Mouse (Mus musculus): Measurements from ENCODE around the gene Cox8a. TPM values are rescaled to one million over a fixed set of nuclear protein-coding genes. Genes with fewer than 3 reads are reported as not detected.

Cox8a gene
- total and polyA plus RNA-seq, 3 experiments: 745 to 1,213 TPM; not detected in 1

- H3K9ac ChIP-seq (ENCODE audit: control insufficient read depth, low read depth, low read length, poor library complexity, severe bottlenecking): no peak overlapping the region
- H3K9me3 ChIP-seq (replicated peaks; ENCODE audit: insufficient read depth, low read length): no peaks in the 10 kb centered on the region
- peaks cover 0 to 7% of the 10 kb centered on the region in 2 experiments; a peak in 2 of 4 replicates for H3K4me1 ChIP-seq (ENCODE audit: control insufficient read depth in 1 of 2, insufficient read depth in 2 of 2, low read length in 2 of 2)
- H3K27me3 ChIP-seq (ENCODE audit: control insufficient read depth in 1 of 2, insufficient read depth in 2 of 2, low read length in 2 of 2): no peaks in the 10 kb centered on the region
- H3K36me3 ChIP-seq (ENCODE audit: control insufficient read depth in 1 of 2, insufficient read depth in 2 of 2, low read length in 2 of 2): peaks cover 6 to 15% of the 10 kb centered on the region in 2 experiments
- H3K27ac ChIP-seq (ENCODE audit: control insufficient read depth, low read depth, low read length): no peak overlapping the region
- H3K4me3 ChIP-seq (ENCODE audit: control insufficient read depth in 1 of 2, insufficient read depth in 1 of 2, low read depth in 2 of 2, low read length in 2 of 2): no peak overlapping the region
- peaks cover 31% of the 10 kb centered on the region for H3K79me2 ChIP-seq (ENCODE audit: control insufficient read depth, insufficient read depth, low read length, poor library complexity)
- no peak for TF ChIP-seq NRF1 (IDR thresholded peaks at IDR 0.05; ENCODE audit: insufficient read depth, low read depth, low read length, poor library complexity, severe bottlenecking)
- peak; percentile 44 for TF ChIP-seq ZC3H11A (IDR thresholded peaks at IDR 0.05; ENCODE audit: low read depth, low read length)
- TF ChIP-seq RAD21 (IDR thresholded peaks at IDR 0.05; ENCODE audit: low read depth, low read length): peak; percentile 71
- TF ChIP-seq MAZ (IDR thresholded peaks at IDR 0.05; ENCODE audit: low read depth, low read length): peak; percentile 47; the same call in 1 of the 2 replicates
- no peak for TF ChIP-seq TCF12 (IDR thresholded peaks at IDR 0.05; ENCODE audit: low read depth, low read length)
- TF ChIP-seq SMC3 (IDR thresholded peaks at IDR 0.05; ENCODE audit: low read depth, low read length): peak; percentile 83
- peak; percentile 73 to 94 (median 74) for TF ChIP-seq CTCF (IDR thresholded peaks at IDR 0.05 in 2 of 3, conservative IDR thresholded peaks at IDR 0.05 in 1 of 3; ENCODE audit: control insufficient read depth in 1 of 3, insufficient read depth in 1 of 3, low read depth in 2 of 3, low read length in 3 of 3, poor library complexity in 1 of 3, severe bottlenecking in 1 of 3)
- TF ChIP-seq POLR2A (IDR thresholded peaks at IDR 0.05; ENCODE audit: control insufficient read depth in 1 of 2, insufficient read depth in 1 of 2, low read depth in 1 of 2, low read length in 2 of 2, poor library complexity in 1 of 2): peak in 1 of 2 experiments; percentile 31; a peak in 1 of 4 replicates
- peak; percentile 32; the same call in 1 of the 2 replicates for TF ChIP-seq ZNF384 (IDR thresholded peaks at IDR 0.05; ENCODE audit: low read depth, low read length)
- 0 out of 2 replicates have a peak, but pooled peaks have one; percentile 13 for TF ChIP-seq JUND (IDR thresholded peaks at IDR 0.05; ENCODE audit: low read depth, low read length)
- DNase-seq (ENCODE audit: low read depth, low spot score): peak; percentile 79
Measured at GRCm38 (mm10) chr19:7234537-7235221, 17.3 kb upstream of the Cox8a start.

- Histone ChIP-seq H3K79me2 (ENCODE audit: control insufficient read depth, insufficient read depth, low read length, poor library complexity) (no peaks in the 10 kb centered on the region), H3K36me3 (ENCODE audit: control insufficient read depth in 1 of 2, insufficient read depth in 2 of 2, low read length in 2 of 2) (peaks cover 0 to 6% of the 10 kb centered on the region in 2 experiments; a peak in 1 of 4 replicates), H3K4me3 (ENCODE audit: control insufficient read depth in 1 of 2, insufficient read depth in 1 of 2, low read depth in 2 of 2, low read length in 2 of 2) (no peak overlapping the region), H3K4me1 (ENCODE audit: control insufficient read depth in 1 of 2, insufficient read depth in 2 of 2, low read length in 2 of 2) (no peaks in the 10 kb centered on the region), H3K27me3 (ENCODE audit: control insufficient read depth in 1 of 2, insufficient read depth in 2 of 2, low read length in 2 of 2) (no peaks in the 10 kb centered on the region), H3K9ac (ENCODE audit: control insufficient read depth, low read depth, low read length, poor library complexity, severe bottlenecking) (no peak overlapping the region), H3K9me3 (replicated peaks; ENCODE audit: insufficient read depth, low read length) (no peaks in the 10 kb centered on the region), H3K27ac (ENCODE audit: control insufficient read depth, low read depth, low read length) (no peak overlapping the region)
- TF ChIP-seq E2F4 (IDR thresholded peaks at IDR 0.05; ENCODE audit: borderline replicate concordance, low read depth, low read length) (no peak), POLR2A (IDR thresholded peaks at IDR 0.05; ENCODE audit: control insufficient read depth in 1 of 2, insufficient read depth in 1 of 2, low read depth in 1 of 2, low read length in 2 of 2, poor library complexity in 1 of 2) (no peak; a peak in 1 of 4 replicates), ZC3H11A (IDR thresholded peaks at IDR 0.05; ENCODE audit: low read depth, low read length) (no peak), MAX (IDR thresholded peaks at IDR 0.05; ENCODE audit: low read length) (no peak), SMC3 (IDR thresholded peaks at IDR 0.05; ENCODE audit: low read depth, low read length) (no peak), CTCF (IDR thresholded peaks at IDR 0.05 in 2 of 3, conservative IDR thresholded peaks at IDR 0.05 in 1 of 3; ENCODE audit: control insufficient read depth in 1 of 3, insufficient read depth in 1 of 3, low read depth in 2 of 3, low read length in 3 of 3, poor library complexity in 1 of 3, severe bottlenecking in 1 of 3) (no peak), ELF1 (IDR thresholded peaks at IDR 0.05; ENCODE audit: low read depth, low read length) (no peak), MAZ (IDR thresholded peaks at IDR 0.05; ENCODE audit: low read depth, low read length) (no peak)
- peak; percentile 48 for DNase-seq (ENCODE audit: low read depth, low spot score)
Measured at GRCm38 (mm10) chr19:7226511-7226914, 9.1 kb upstream of the Cox8a start.

Data from MEL (cell line).